Mouse (Mus musculus): ENCODE measurements at regions not wholly inside any gene's neighbourhood (a gene's known extent, or its start where the extent isn't known, plus 50 kb on each side); places are given as distances from the start of the nearest gene placed in this dataset.

DNA sequence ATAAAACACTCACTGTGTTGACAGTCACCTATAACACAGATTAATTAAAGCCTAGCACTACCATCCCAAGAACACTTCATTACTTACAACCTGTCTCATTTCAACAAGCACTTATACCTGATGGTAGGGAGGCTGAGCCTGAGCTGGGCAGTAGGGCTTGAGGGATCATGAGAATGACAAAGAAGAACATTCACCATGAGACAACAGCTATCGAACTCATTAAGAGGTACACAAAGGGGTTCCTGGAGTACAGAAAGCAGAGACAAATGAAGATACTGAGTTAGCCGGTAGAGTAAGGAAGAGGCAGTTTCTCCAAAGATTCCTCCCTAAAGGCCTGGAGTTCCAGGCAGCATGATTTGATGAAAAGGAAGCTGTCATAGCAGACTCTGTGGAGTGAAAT lies 136.0 kb upstream of the Nampt start:
- TF ChIP-seq CTCF (IDR thresholded peaks at IDR 0.05; ENCODE audit: control insufficient read depth, insufficient read depth, insufficient replicate concordance, low read depth, low read length) (no peak), POLR2A (IDR thresholded peaks at IDR 0.05; ENCODE audit: control insufficient read depth, low read depth, low read length) (no peak)
